Mouse (Mus musculus) forebrain, embryonic 12.5 days (tissue): Measurements from ENCODE around the gene 1810049J17Rik. TPM values are rescaled to one million over a fixed set of nuclear protein-coding genes. Genes with fewer than 3 reads are reported as not detected.

Experiments
- ATAC-seq: fragments of 200-750 bp; cut with Nextera tagmentation; 2 replicates; pipeline ENCODE4 v1.8.0; 2017; ENCODE audit warnings: moderate TSS enrichment; ENCODE audit not compliant: low FRiP score
- H3K27ac ChIP-seq: fragments of 300-500 bp; sonication (generic); 2 replicates; pipeline ENCODE4 v1.5.1; 2016; ENCODE audit warnings: mild to moderate bottlenecking
- H3K27me3 ChIP-seq: fragments of 300-500 bp; sonication (generic); 2 replicates; pipeline ENCODE4 v1.6.1; 2016; ENCODE audit warnings: mild to moderate bottlenecking
- H3K36me3 ChIP-seq: fragments of 300-500 bp; sonication (generic); replicated peaks from 2 replicates; pipeline ENCODE4 v1.6.1; 2016; ENCODE audit warnings: mild to moderate bottlenecking
- H3K4me1 ChIP-seq: fragments of 300-500 bp; sonication (generic); 2 replicates; pipeline ENCODE4 v1.6.1; 2016
- H3K4me2 ChIP-seq: fragments of 300-500 bp; sonication (generic); 2 replicates; pipeline ENCODE4 v1.6.1; 2016; ENCODE audit warnings: mild to moderate bottlenecking, moderate library complexity
- H3K4me3 ChIP-seq: fragments of 300-500 bp; sonication (generic); replicated peaks from 2 replicates; pipeline ENCODE4 v1.5.1; 2016; ENCODE audit warnings: mild to moderate bottlenecking
- H3K9ac ChIP-seq: fragments of 300-500 bp; sonication (generic); 2 replicates; pipeline ENCODE4 v1.6.1; 2016; ENCODE audit warnings: mild to moderate bottlenecking
- H3K9me3 ChIP-seq: fragments of 300-500 bp; sonication (generic); 2 replicates; pipeline ENCODE4 v1.6.1; 2016
- WGBS: fragments of 180-500 bp; shearing (Covaris S2); methylation state at CpG from one replicate; pipeline ENCODE4 v1.1.7; 2016; 5-methylcytosine and 5-hydroxymethylcytosine counted together
- polyA plus RNA-seq: library from polyadenylated mRNA; unstranded; fragments of >200 nt; fragmentation: Nextera tagmentation; extraction: Ambion mirVana; gene quantifications from 2 replicates; pipeline ENCODE4 v1.2.1, GENCODE M21; 2016

The 1810049J17Rik gene
- polyA plus RNA-seq, 1 experiment from 2014 or later, result not detected

- H3K4me1 ChIP-seq, result peaks cover 12% of the 10 kb centered on the region
- no peak overlapping the region for H3K4me3 ChIP-seq
- H3K9me3 ChIP-seq, result no peaks in the 10 kb centered on the region
- no peak overlapping the region for H3K27ac ChIP-seq
- WGBS, result 88% methylated on average over 14 of the region's 14 CpGs
- H3K27me3 ChIP-seq, result no peaks in the 10 kb centered on the region
- ATAC-seq, result no peak
- no peaks in the 10 kb centered on the region for H3K36me3 ChIP-seq
- no peak overlapping the region for H3K9ac ChIP-seq
- no peak overlapping the region for H3K4me2 ChIP-seq
Observed at GRCm38 (mm10) chr15:12362001-12362700, 40.5 kb upstream of the 1810049J17Rik start.

DNA sequence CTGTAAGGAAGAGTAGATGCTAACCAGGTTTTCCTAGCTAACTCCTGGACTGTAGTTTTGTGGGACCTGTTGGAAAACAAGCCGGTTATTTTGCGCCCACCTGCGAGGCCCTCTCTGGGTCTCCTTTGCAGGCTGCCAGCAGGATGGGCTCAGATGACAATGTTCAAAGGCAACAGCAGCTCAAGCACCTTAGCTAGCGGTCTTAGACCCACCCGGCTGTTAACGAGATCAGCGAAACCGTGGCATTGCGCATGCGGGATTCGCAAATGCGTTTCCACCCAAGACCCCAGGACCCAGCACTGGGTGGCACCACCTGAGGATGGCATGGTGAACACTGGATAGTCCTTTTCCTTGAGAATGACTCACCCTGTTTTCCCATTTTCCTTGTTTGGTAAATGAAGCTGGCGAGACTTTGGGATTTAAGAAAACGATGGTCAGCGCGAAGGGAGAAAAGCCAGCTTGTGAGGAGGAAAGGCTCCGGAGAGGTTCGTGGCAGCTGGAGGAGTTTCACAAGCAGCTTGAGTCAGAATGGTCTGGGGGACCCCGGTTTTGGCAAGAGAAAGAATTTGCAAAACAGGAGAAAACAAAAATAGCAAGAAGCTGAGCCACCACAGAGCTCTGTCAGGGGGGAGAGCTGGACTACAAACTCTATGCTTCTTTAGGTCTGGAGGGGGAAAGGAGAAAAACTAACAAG lies 39.0 kb upstream of the 1810049J17Rik start:
- Histone ChIP-seq H3K4me2 (no peak overlapping the region), H3K4me1 (peaks cover 2% of the 10 kb centered on the region), H3K36me3 (peaks cover 4% of the 10 kb centered on the region; the same call in 1 of the 2 replicates), H3K9ac (no peak overlapping the region), H3K9me3 (no peaks in the 10 kb centered on the region), H3K27me3 (no peaks in the 10 kb centered on the region), H3K27ac (no peak overlapping the region), H3K4me3 (no peak overlapping the region)
- ATAC-seq, result no peak
- 80% methylated on average over 19 of the region's 19 CpGs for WGBS

DNA sequence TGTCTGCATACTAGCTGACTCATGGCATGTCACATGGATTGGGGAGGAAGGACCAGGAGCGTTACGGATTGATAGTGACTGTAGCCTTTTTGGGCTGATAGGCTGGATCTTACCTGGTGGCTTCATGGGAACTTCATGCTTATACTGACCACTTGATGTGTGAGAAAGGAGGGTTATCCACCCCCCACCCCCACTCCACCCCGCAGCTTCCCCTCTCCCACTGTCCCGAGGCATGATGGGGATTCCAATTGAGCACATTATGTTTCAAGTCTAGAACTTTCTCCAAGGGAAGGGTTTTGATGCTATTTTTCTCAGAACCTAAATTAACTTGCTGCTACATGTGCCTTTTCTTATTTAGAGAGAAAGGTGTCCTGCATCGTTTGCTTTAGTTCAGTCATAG lies 36.7 kb upstream of the 1810049J17Rik start:
- no peaks in the 10 kb centered on the region for H3K27me3 ChIP-seq
- no peak overlapping the region for H3K9ac ChIP-seq
- H3K4me2 ChIP-seq, result no peak overlapping the region
- H3K4me3 ChIP-seq, result no peak overlapping the region
- no peak for ATAC-seq
- peaks cover 22% of the 10 kb centered on the region for H3K36me3 ChIP-seq
- 99% methylated on average over 5 of the region's 5 CpGs for WGBS
- H3K27ac ChIP-seq, result no peak overlapping the region
- H3K9me3 ChIP-seq, result no peaks in the 10 kb centered on the region
- no peaks in the 10 kb centered on the region for H3K4me1 ChIP-seq

GRCm38 (mm10) chr15:12357459-12357858 lies 35.8 kb upstream of the 1810049J17Rik start:
- Histone ChIP-seq H3K36me3 (peaks cover 31% of the 10 kb centered on the region), H3K4me2 (no peak overlapping the region), H3K9ac (no peak overlapping the region), H3K9me3 (no peaks in the 10 kb centered on the region), H3K4me1 (no peaks in the 10 kb centered on the region), H3K4me3 (no peak overlapping the region), H3K27me3 (no peaks in the 10 kb centered on the region), H3K27ac (no peak overlapping the region)
- no peak for ATAC-seq

DNA sequence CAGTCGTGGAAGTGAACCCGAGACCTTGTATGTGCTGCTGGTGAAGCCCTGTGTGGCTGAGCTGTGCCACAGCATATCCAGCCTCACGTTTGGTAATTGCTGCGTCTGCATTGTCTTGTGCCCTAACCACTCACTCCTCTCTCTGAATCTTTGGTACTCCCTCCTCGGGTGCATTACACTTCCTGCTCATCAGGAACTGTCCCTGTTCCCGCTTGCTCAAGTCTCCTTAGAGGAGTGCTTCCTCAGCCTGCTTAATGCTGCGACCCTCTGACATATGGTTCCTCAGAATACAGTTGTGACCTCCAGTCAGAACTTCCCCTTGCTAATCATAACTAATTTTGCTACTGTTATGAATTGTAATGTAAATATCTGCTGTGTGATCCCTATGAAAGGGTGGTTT lies 34.2 kb upstream of the 1810049J17Rik start:
- Histone ChIP-seq H3K4me3 (no peak overlapping the region), H3K4me1 (no peaks in the 10 kb centered on the region), H3K36me3 (peaks cover 44% of the 10 kb centered on the region), H3K9ac (no peak overlapping the region), H3K4me2 (no peak overlapping the region), H3K27ac (no peak overlapping the region), H3K9me3 (no peaks in the 10 kb centered on the region), H3K27me3 (no peaks in the 10 kb centered on the region)
- WGBS, result 87% methylated on average over 7 of the region's 7 CpGs
- ATAC-seq, result no peak

GRCm38 (mm10) chr15:12355261-12355660 lies 33.6 kb upstream of the 1810049J17Rik start:
- 94% methylated on average over 6 of the region's 6 CpGs for WGBS
- Histone ChIP-seq H3K27me3 (no peaks in the 10 kb centered on the region), H3K4me2 (no peak overlapping the region), H3K4me1 (no peaks in the 10 kb centered on the region), H3K9me3 (no peaks in the 10 kb centered on the region), H3K4me3 (no peak overlapping the region), H3K27ac (no peak overlapping the region), H3K36me3 (peaks cover 44% of the 10 kb centered on the region), H3K9ac (no peak overlapping the region)
- ATAC-seq, result no peak

DNA sequence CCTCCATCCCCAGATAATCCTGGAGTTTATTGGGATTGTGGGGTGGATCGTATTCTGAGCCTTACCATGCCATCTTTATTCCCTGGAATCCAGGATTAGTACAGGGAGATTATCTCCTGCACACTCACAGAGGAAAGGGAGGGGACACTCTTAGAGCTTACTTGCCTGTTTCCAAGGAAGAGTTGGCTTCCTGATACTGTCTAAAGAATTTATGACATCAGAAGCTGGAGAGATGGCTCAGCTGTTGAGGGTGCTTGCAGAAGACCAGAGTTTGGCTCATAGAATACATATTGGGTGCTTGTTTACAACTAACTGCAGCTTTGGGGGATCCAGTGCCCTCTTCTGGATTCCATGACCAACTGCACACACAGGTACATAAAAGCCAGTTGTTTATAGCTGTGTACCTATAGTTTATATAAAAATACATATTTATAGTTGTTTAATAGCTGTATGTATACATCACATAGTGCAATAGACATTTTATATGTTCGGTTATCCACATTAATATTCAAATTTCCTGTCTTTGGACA lies 32.6 kb upstream of the 1810049J17Rik start:
- H3K9me3 ChIP-seq, result no peaks in the 10 kb centered on the region
- H3K4me3 ChIP-seq, result no peak overlapping the region
- no peak overlapping the region for H3K4me2 ChIP-seq
- no peak overlapping the region for H3K27ac ChIP-seq
- no peaks in the 10 kb centered on the region for H3K27me3 ChIP-seq
- peaks cover 52% of the 10 kb centered on the region for H3K36me3 ChIP-seq
- no peaks in the 10 kb centered on the region for H3K4me1 ChIP-seq
- WGBS, result 90% methylated on average over 2 of the region's 2 CpGs
- H3K9ac ChIP-seq, result no peak overlapping the region
- no peak for ATAC-seq

DNA sequence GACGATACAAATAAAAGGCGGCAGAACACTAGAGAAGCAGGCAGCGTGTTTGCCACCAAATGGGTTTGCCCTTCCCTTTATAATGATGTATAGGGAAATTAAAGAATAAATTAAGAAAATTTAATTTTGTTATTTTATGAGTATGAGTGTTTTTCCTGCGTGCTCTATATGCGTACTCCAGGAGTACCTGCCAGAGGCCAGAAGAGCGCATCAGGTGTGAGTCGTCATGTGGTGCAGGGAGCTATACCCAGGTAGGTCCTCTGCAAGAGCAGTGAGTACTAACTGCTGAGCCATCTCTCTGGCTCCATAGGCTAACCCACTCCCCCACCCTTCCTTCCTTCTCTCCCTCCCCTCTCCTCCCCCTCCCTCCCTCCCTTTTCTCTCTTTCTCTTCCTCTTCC lies 29.8 kb upstream of the 1810049J17Rik start:
- Histone ChIP-seq H3K4me2 (no peak overlapping the region), H3K4me1 (no peaks in the 10 kb centered on the region), H3K9ac (no peak overlapping the region), H3K4me3 (no peak overlapping the region), H3K36me3 (peaks cover 57% of the 10 kb centered on the region), H3K27me3 (no peaks in the 10 kb centered on the region), H3K27ac (no peak overlapping the region), H3K9me3 (no peaks in the 10 kb centered on the region)
- ATAC-seq, result no peak
- 96% methylated on average over 7 of the region's 7 CpGs for WGBS

GRCm38 (mm10) chr15:12349840-12350239 lies 28.1 kb upstream of the 1810049J17Rik start:
- Histone ChIP-seq H3K4me1 (no peaks in the 10 kb centered on the region), H3K27me3 (no peaks in the 10 kb centered on the region), H3K4me3 (no peak overlapping the region), H3K36me3 (peaks cover 50% of the 10 kb centered on the region), H3K4me2 (no peak overlapping the region), H3K9ac (no peak overlapping the region), H3K9me3 (no peaks in the 10 kb centered on the region), H3K27ac (no peak overlapping the region)
- 96% methylated on average over 5 of the region's 5 CpGs for WGBS
- no peak for ATAC-seq

DNA sequence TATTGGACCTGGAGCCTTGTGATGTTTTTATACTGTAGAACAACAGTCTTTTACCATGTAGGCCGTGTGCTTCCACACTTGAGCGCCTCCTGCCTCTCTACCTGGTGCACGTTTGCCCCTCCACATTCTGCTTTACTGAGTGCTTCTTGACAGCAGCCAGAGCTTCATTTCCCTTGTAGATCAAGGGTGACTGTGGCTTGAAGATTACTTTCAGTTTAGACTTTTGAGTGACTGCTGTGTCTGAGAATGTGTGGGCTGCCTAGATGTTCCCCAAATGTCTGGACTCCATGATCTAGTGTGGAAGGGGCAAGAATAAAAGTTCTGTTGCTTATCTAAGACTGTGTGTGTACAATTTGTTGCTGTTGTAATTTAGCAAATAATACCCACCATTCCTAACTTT lies 27.3 kb upstream of the 1810049J17Rik start:
- Histone ChIP-seq H3K36me3 (peaks cover 45% of the 10 kb centered on the region), H3K27ac (no peak overlapping the region), H3K4me1 (no peaks in the 10 kb centered on the region), H3K4me2 (no peak overlapping the region), H3K9ac (no peak overlapping the region), H3K9me3 (no peaks in the 10 kb centered on the region), H3K4me3 (no peak overlapping the region), H3K27me3 (no peaks in the 10 kb centered on the region)
- ATAC-seq, result no peak
- WGBS, result 88% methylated on average over 3 of the region's 3 CpGs

GRCm38 (mm10) chr15:12346916-12347315 lies 25.2 kb upstream of the 1810049J17Rik start:
- 95% methylated on average over 3 of the region's 3 CpGs for WGBS
- ATAC-seq, result no peak
- peaks cover 1% of the 10 kb centered on the region; the same call in 1 of the 2 replicates for H3K4me1 ChIP-seq
- H3K27me3 ChIP-seq, result no peaks in the 10 kb centered on the region
- H3K4me3 ChIP-seq, result no peak overlapping the region
- H3K9me3 ChIP-seq, result no peaks in the 10 kb centered on the region
- H3K4me2 ChIP-seq, result no peak overlapping the region
- no peak overlapping the region for H3K9ac ChIP-seq
- H3K27ac ChIP-seq, result no peak overlapping the region
- peaks cover 32% of the 10 kb centered on the region for H3K36me3 ChIP-seq

GRCm38 (mm10) chr15:12341401-12341758 lies 19.7 kb upstream of the 1810049J17Rik start:
- H3K27ac ChIP-seq, result peak overlapping the region; percentile 43
- H3K4me2 ChIP-seq, result no peak overlapping the region
- 8% methylated on average over 4 of the region's 4 CpGs for WGBS
- peaks cover 15% of the 10 kb centered on the region for H3K4me1 ChIP-seq
- H3K9ac ChIP-seq, result no peak overlapping the region
- peak; percentile 64 for ATAC-seq
- H3K9me3 ChIP-seq, result no peaks in the 10 kb centered on the region
- no peaks in the 10 kb centered on the region for H3K27me3 ChIP-seq
- no peak overlapping the region for H3K4me3 ChIP-seq
- peaks cover 11% of the 10 kb centered on the region for H3K36me3 ChIP-seq
